Mouse (Mus musculus): ENCODE measurements around the gene D5Ertd579e.

- TF ChIP-seq POLR2A (IDR thresholded peaks at IDR 0.05; ENCODE audit: borderline replicate concordance, low read depth, low read length) = no peak
- TF ChIP-seq CTCF (IDR thresholded peaks at IDR 0.05; ENCODE audit: low read depth, low read length) = no peak
Observed at GRCm38 (mm10) chr5:36561509-36561908, 134.3 kb downstream of the D5Ertd579e start.
